Mouse (Mus musculus): ENCODE results near the gene Spryd3. TPM values are rescaled to one million over a fixed set of nuclear protein-coding genes. Genes with fewer than 3 reads are reported as not detected.

Spryd3 gene
- polyA plus RNA-seq, 1 experiment from 2014 or later, result 9.8 TPM

GRCm38 (mm10) chr15:102073559-102074069 lies 62.4 kb downstream of the Spryd3 start, which contains the start of gene Eif4b:
Eif4b (plus strand) TSS chr15:102073773.
- Histone ChIP-seq H3K36me3 (ENCODE audit: control insufficient read depth, insufficient read depth, low read length) (no peaks in the 10 kb centered on the region), H3K4me2 (peak within 1 kb of the TSS; percentile 93), H3K9me3 (ENCODE audit: control insufficient read depth, low read length) (no peaks in the 10 kb centered on the region), H3K27me3 (ENCODE audit: control insufficient read depth, insufficient read depth, low read length) (no peaks in the 10 kb centered on the region), H3K4me3 (ENCODE audit: low read depth, low read length) (peak within 1 kb of the TSS; percentile 98), H3K4me1 (ENCODE audit: control insufficient read depth, insufficient read depth, low read length) (peaks cover 12% of the 10 kb centered on the region), H3K9ac (ENCODE audit: low read length) (peak within 1 kb of the TSS; percentile 96), H3K27ac (ENCODE audit: low read depth, low read length) (peak within 1 kb of the TSS; percentile 91)
- WGBS, result under 1% methylated on average over 58 of the region's 58 CpGs
- ATAC-seq (ENCODE audit: low FRiP score), result peak; percentile 95
- DNase-seq (ENCODE audit: low spot score, missing footprints), result peak; percentile 100

DNA sequence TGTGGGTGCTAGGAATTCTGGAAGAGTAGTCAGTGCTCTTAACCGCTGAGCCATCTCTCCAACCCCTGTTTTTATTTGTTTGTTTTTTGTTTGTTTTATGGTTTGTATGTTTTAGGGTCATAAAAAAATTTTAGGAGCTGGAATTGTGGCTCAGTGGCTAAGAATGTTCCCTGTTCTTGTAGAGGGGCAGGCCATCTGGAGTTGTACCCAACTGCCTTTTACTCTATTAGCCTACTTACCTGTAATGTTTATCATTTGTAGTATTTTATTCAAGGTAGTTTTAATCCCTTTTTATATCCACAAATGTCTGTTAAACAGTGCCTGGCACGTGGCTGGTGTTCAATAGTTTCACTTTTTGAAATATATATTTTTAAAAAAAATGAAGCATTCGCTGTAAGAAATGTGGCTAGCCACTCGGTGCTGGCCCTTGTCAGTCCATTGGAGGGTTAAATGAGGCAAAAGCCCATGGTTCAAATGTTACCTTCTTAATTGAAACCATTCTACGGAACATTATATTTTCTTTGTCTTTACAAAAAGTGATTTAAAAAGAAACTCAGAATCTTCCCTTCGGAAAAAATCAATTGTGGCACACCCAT lies 63.0 kb downstream of the Spryd3 start:
- H3K9me3 ChIP-seq (ENCODE audit: control insufficient read depth, low read length), result no peaks in the 10 kb centered on the region
- peak overlapping the region; percentile 98 for H3K4me3 ChIP-seq (ENCODE audit: low read depth, low read length)
- peak overlapping the region; percentile 39; the same call in 1 of the 2 replicates for H3K9ac ChIP-seq (ENCODE audit: low read length)
- H3K27me3 ChIP-seq (ENCODE audit: control insufficient read depth, insufficient read depth, low read length), result no peaks in the 10 kb centered on the region
- WGBS, result 14% methylated on average over 6 of the region's 6 CpGs
- H3K4me1 ChIP-seq (ENCODE audit: control insufficient read depth, insufficient read depth, low read length), result peaks cover 12% of the 10 kb centered on the region
- H3K36me3 ChIP-seq (ENCODE audit: control insufficient read depth, insufficient read depth, low read length), result no peaks in the 10 kb centered on the region
- H3K4me2 ChIP-seq, result peak overlapping the region; percentile 41
- ATAC-seq (ENCODE audit: low FRiP score), result peak; percentile 48
- H3K27ac ChIP-seq (ENCODE audit: low read depth, low read length), result no peak overlapping the region
- DNase-seq (ENCODE audit: low spot score, missing footprints), result no peak

DNA sequence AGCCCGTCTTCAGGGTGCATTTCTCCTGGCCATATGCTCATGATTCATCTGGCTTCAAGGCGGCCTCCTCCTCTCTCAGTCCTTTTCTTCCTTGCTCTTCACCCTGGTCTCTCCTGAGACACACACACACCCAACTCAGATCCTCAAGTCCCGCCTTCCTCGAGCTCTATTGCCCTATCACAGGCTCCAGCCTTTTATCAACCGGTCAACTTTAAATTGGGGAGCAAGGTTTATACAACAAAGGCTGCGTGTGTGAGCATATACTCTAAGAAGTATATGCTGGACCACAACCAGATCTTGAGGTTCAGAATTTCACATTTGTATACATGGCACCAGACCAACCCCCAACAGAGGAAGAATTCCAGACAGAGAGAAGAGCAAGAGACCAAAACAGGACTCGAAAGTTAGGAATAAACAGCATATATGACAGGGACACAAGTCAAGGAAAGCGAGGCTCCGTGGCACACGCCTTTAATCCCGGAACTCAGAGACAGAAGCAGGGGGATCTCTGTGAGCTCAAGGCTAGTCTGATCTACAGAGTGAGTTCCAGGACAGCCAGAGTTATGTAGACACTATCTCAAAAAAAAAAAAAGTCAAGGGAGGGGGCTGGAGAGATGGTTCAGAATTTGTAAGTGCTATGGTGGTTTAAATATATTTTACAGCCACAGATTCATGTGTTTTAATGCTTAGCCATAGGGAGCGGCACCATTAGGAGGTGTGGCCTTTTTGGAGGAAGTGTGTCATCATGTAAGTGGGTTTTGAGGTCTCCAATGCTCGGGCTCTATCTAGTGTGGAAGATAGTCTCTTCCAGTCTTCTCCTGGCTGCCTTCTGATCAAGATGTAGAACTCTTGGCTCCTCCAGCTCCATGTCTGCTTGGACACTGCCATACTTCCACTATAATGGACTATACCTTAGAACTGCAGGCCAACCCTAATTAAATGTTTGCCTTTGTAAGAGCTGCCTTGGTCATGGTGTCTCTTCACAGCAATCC lies 65.3 kb downstream of the Spryd3 start:
- Histone ChIP-seq H3K9me3 (ENCODE audit: control insufficient read depth, low read length) (no peaks in the 10 kb centered on the region), H3K4me2 (no peak overlapping the region), H3K4me3 (ENCODE audit: low read depth, low read length) (no peak overlapping the region), H3K27ac (ENCODE audit: low read depth, low read length) (no peak overlapping the region), H3K27me3 (ENCODE audit: control insufficient read depth, insufficient read depth, low read length) (no peaks in the 10 kb centered on the region; the same call in 1 of the 2 replicates), H3K36me3 (ENCODE audit: control insufficient read depth, insufficient read depth, low read length) (no peaks in the 10 kb centered on the region), H3K4me1 (ENCODE audit: control insufficient read depth, insufficient read depth, low read length) (peaks cover 12% of the 10 kb centered on the region), H3K9ac (ENCODE audit: low read length) (no peak overlapping the region)
- DNase-seq (ENCODE audit: low spot score, missing footprints) (no peak), ATAC-seq (ENCODE audit: low FRiP score) (no peak)
- WGBS, result 76% methylated on average over 13 of the region's 13 CpGs

Other genes with a start within 250 kb of the Spryd3 start
- gene Krt76, start 243.3 kb downstream of the Spryd3 start, polyA plus RNA-seq (2014; fragmentation: Nextera tagmentation; extraction: Ambion mirVana), result not detected in 2 replicates
- not detected in 2 replicates for gene Krt4, start 211.5 kb downstream of the Spryd3 start, polyA plus RNA-seq (2014; fragmentation: Nextera tagmentation; extraction: Ambion mirVana)
- 0.18 and 0.25 TPM in 2 replicates for gene Krt79, start 195.9 kb downstream of the Spryd3 start, polyA plus RNA-seq (2014; fragmentation: Nextera tagmentation; extraction: Ambion mirVana)
- not detected in 2 replicates for gene Krt78, start 181.9 kb downstream of the Spryd3 start, polyA plus RNA-seq (2014; fragmentation: Nextera tagmentation; extraction: Ambion mirVana)
- gene Krt8, start 131.8 kb downstream of the Spryd3 start, polyA plus RNA-seq (2014; fragmentation: Nextera tagmentation; extraction: Ambion mirVana), result 9.2 and 10.2 TPM in 2 replicates
- gene Krt18, start 108.1 kb downstream of the Spryd3 start, polyA plus RNA-seq (2014; fragmentation: Nextera tagmentation; extraction: Ambion mirVana), result 5.0 and 5.6 TPM in 2 replicates
- gene Eif4b, start 62.5 kb downstream of the Spryd3 start, polyA plus RNA-seq (2014; fragmentation: Nextera tagmentation; extraction: Ambion mirVana), result 106 and 107 TPM in 2 replicates
- 7.5 TPM in 2 replicates for gene Tns2, start 35.8 kb downstream of the Spryd3 start, polyA plus RNA-seq (2014; fragmentation: Nextera tagmentation; extraction: Ambion mirVana)
- gene Igfbp6, start 8.1 kb upstream of the Spryd3 start, polyA plus RNA-seq (2014; fragmentation: Nextera tagmentation; extraction: Ambion mirVana), result 0.34 and 0.40 TPM in 2 replicates
- gene Soat2, start 14.3 kb upstream of the Spryd3 start, polyA plus RNA-seq (2014; fragmentation: Nextera tagmentation; extraction: Ambion mirVana), result not detected in 2 replicates
- gene Zfp740, start 67.0 kb upstream of the Spryd3 start, polyA plus RNA-seq (2014; fragmentation: Nextera tagmentation; extraction: Ambion mirVana), result 58.9 and 61.1 TPM in 2 replicates
- 21.9 and 25.9 TPM in 2 replicates for gene Csad, start 68.5 kb upstream of the Spryd3 start, polyA plus RNA-seq (2014; fragmentation: Nextera tagmentation; extraction: Ambion mirVana)
- 0.15 and 0.55 TPM in 2 replicates for gene Itgb7, start 95.7 kb upstream of the Spryd3 start, polyA plus RNA-seq (2014; fragmentation: Nextera tagmentation; extraction: Ambion mirVana)
- 10.1 and 10.5 TPM in 2 replicates for gene Rarg, start 121.3 kb upstream of the Spryd3 start, polyA plus RNA-seq (2014; fragmentation: Nextera tagmentation; extraction: Ambion mirVana)
- gene Gm9918, start 134.3 kb upstream of the Spryd3 start, polyA plus RNA-seq (2014; fragmentation: Nextera tagmentation; extraction: Ambion mirVana), result 0.15 and 0.23 TPM in 2 replicates
- 50.8 and 53.0 TPM in 2 replicates for gene Mfsd5, start 143.2 kb upstream of the Spryd3 start, polyA plus RNA-seq (2014; fragmentation: Nextera tagmentation; extraction: Ambion mirVana)
- gene Espl1, start 160.0 kb upstream of the Spryd3 start, polyA plus RNA-seq (2014; fragmentation: Nextera tagmentation; extraction: Ambion mirVana), result 29.4 and 33.3 TPM in 2 replicates
- gene Pfdn5, start 189.9 kb upstream of the Spryd3 start, polyA plus RNA-seq (2014; fragmentation: Nextera tagmentation; extraction: Ambion mirVana), result 404 and 408 TPM in 2 replicates
- gene Myg1, start 195.5 kb upstream of the Spryd3 start, polyA plus RNA-seq (2014; fragmentation: Nextera tagmentation; extraction: Ambion mirVana), result 97.8 and 99.5 TPM in 2 replicates
- gene Aaas, start 214.5 kb upstream of the Spryd3 start, polyA plus RNA-seq (2014; fragmentation: Nextera tagmentation; extraction: Ambion mirVana), result 76.5 and 82.5 TPM in 2 replicates
- 0.51 and 0.90 TPM in 2 replicates for gene Sp7, start 230.9 kb upstream of the Spryd3 start, polyA plus RNA-seq (2014; fragmentation: Nextera tagmentation; extraction: Ambion mirVana)